Mouse (Mus musculus) heart, embryonic 11.5 days (tissue): Measurements from ENCODE around the gene Pacsin2. TPM values are rescaled to one million over a fixed set of nuclear protein-coding genes. Genes with fewer than 3 reads are reported as not detected.
"Not testable (repeated sequence)": the region's sequence is repeated elsewhere in the genome, so short reads cannot be mapped to it uniquely, and the experiment has no call there.

Experiments
- ATAC-seq: fragments of 200-750 bp; cut with Nextera tagmentation; replicated peaks from 2 replicates; pipeline ENCODE4 v1.8.0; 2017; ENCODE audit warnings: moderate library complexity; ENCODE audit not compliant: insufficient number of reproducible peaks, low FRiP score, low TSS enrichment
- H3K27ac ChIP-seq: fragments of 300-500 bp; sonication (generic); 2 replicates; pipeline ENCODE4 v1.5.1; 2014; ENCODE audit warnings: mild to moderate bottlenecking, low read depth, low read length
- H3K27me3 ChIP-seq: fragments of 300-500 bp; sonication (generic); 2 replicates; pipeline ENCODE4 v1.6.1; 2014; ENCODE audit warnings: mild to moderate bottlenecking, low read length, mixed read lengths; ENCODE audit not compliant: control insufficient read depth, insufficient read depth
- H3K36me3 ChIP-seq: fragments of 300-500 bp; sonication (generic); 2 replicates; pipeline ENCODE4 v1.6.1; 2014; ENCODE audit warnings: mild to moderate bottlenecking, low read length, moderate library complexity, mixed read lengths; ENCODE audit not compliant: control insufficient read depth, insufficient read depth
- H3K4me1 ChIP-seq: fragments of 300-500 bp; sonication (generic); 2 replicates; pipeline ENCODE4 v1.6.1; 2014; ENCODE audit warnings: low read length; ENCODE audit not compliant: control insufficient read depth, insufficient read depth
- H3K4me2 ChIP-seq: fragments of 300-500 bp; sonication (generic); 2 replicates; pipeline ENCODE4 v1.6.1; 2014; ENCODE audit warnings: mild to moderate bottlenecking, moderate library complexity
- H3K4me3 ChIP-seq: fragments of 300-500 bp; sonication (generic); 2 replicates; pipeline ENCODE4 v1.5.1; 2014; ENCODE audit warnings: low read depth, low read length
- H3K9ac ChIP-seq: fragments of 300-500 bp; sonication (generic); 2 replicates; pipeline ENCODE4 v1.6.1; 2014; ENCODE audit warnings: mild to moderate bottlenecking, low read depth, low read length, moderate library complexity
- H3K9me3 ChIP-seq: fragments of 300-500 bp; sonication (generic); replicated peaks from 2 replicates; pipeline ENCODE4 v1.6.1; 2016; ENCODE audit warnings: low read length; ENCODE audit not compliant: control insufficient read depth
- WGBS: fragments of 180-500 bp; shearing (Covaris S2); extraction: QIAGEN DNeasy Blood & Tissue Kit; methylation state at CpG from one replicate; pipeline ENCODE4 v1.1.7; 2014; ENCODE audit not compliant: insufficient replicate concordance; 5-methylcytosine and 5-hydroxymethylcytosine counted together
- polyA plus RNA-seq: library from polyadenylated mRNA; unstranded; fragments of >200 nt; fragmentation: Nextera tagmentation; extraction: Ambion mirVana; gene quantifications from 2 replicates; pipeline ENCODE4 v1.2.1, GENCODE M21; 2014

Gene Pacsin2
- polyA plus RNA-seq, 1 experiment from 2014 or later: 55.0 TPM

- no peaks in the 10 kb centered on the region for H3K9me3 ChIP-seq
- no peak overlapping the region for H3K4me3 ChIP-seq
- H3K9ac ChIP-seq: no peak overlapping the region
- peak; percentile 46; the same call in 1 of the 2 replicates for ATAC-seq
- no peak overlapping the region for H3K4me2 ChIP-seq
- peaks cover 13% of the 10 kb centered on the region for H3K36me3 ChIP-seq
- peaks cover 7% of the 10 kb centered on the region; the same call in 1 of the 2 replicates for H3K4me1 ChIP-seq
- WGBS: 56% methylated on average over 4 of the region's 4 CpGs
- no peaks in the 10 kb centered on the region for H3K27me3 ChIP-seq
- H3K27ac ChIP-seq: no peak overlapping the region
These were observed 89.3 kb downstream of the Pacsin2 start for GRCm38 (mm10) chr15:83375136-83375535.

GRCm38 (mm10) chr15:83374076-83374475 is 90.3 kb downstream of the Pacsin2 start:
- Histone ChIP-seq H3K4me2 (no peak overlapping the region), H3K9ac (no peak overlapping the region), H3K4me3 (no peak overlapping the region), H3K27ac (no peak overlapping the region), H3K36me3 (peaks cover 13% of the 10 kb centered on the region), H3K27me3 (no peaks in the 10 kb centered on the region), H3K4me1 (peaks cover 7% of the 10 kb centered on the region; the same call in 1 of the 2 replicates), H3K9me3 (no peaks in the 10 kb centered on the region)
- ATAC-seq: no peak

GRCm38 (mm10) chr15:83368702-83369101 is 95.7 kb downstream of the Pacsin2 start:
- H3K36me3 ChIP-seq, H3K9ac ChIP-seq, H3K4me2 ChIP-seq, H3K9me3 ChIP-seq, H3K4me3 ChIP-seq, H3K27ac ChIP-seq, H3K27me3 ChIP-seq, ATAC-seq: not testable (repeated sequence)
- H3K4me1 ChIP-seq: peaks cover 13% of the 10 kb centered on the region; the same call in 1 of the 2 replicates
- WGBS: 86% methylated on average over 4 of the region's 4 CpGs

GRCm38 (mm10) chr15:83368261-83368660 is 96.1 kb downstream of the Pacsin2 start:
- WGBS: 90% methylated on average over 2 of the region's 2 CpGs

GRCm38 (mm10) chr15:83366933-83367552 is 97.4 kb downstream of the Pacsin2 start:
- H3K9ac ChIP-seq: no peak overlapping the region
- no peaks in the 10 kb centered on the region for H3K36me3 ChIP-seq
- H3K4me1 ChIP-seq: peaks cover 13% of the 10 kb centered on the region; the same call in 1 of the 2 replicates
- no peaks in the 10 kb centered on the region for H3K27me3 ChIP-seq
- no peaks in the 10 kb centered on the region for H3K9me3 ChIP-seq
- no peak overlapping the region for H3K27ac ChIP-seq
- H3K4me3 ChIP-seq: peak overlapping the region; percentile 29
- peak; percentile 86 for ATAC-seq
- peak overlapping the region; percentile 65 for H3K4me2 ChIP-seq
- WGBS: 10% methylated on average over 58 of the region's 58 CpGs

More at GRCm38 (mm10) chr15:83368261-83368660, 96.1 kb downstream of the Pacsin2 start:
- Histone ChIP-seq H3K9ac (no peak overlapping the region), H3K4me1 (peaks cover 13% of the 10 kb centered on the region; the same call in 1 of the 2 replicates), H3K27me3 (no peaks in the 10 kb centered on the region), H3K36me3 (no peaks in the 10 kb centered on the region), H3K4me3 (no peak overlapping the region), H3K9me3 (no peaks in the 10 kb centered on the region), H3K4me2 (no peak overlapping the region), H3K27ac (no peak overlapping the region)
- no peak for ATAC-seq

GRCm38 (mm10) chr15:83365697-83366096 is 98.7 kb downstream of the Pacsin2 start:
- peaks cover 13% of the 10 kb centered on the region; the same call in 1 of the 2 replicates for H3K4me1 ChIP-seq
- H3K9ac ChIP-seq: no peak overlapping the region
- H3K36me3 ChIP-seq: no peaks in the 10 kb centered on the region
- no peaks in the 10 kb centered on the region for H3K9me3 ChIP-seq
- no peak overlapping the region for H3K27ac ChIP-seq
- H3K4me3 ChIP-seq: no peak overlapping the region
- no peaks in the 10 kb centered on the region for H3K27me3 ChIP-seq
- H3K4me2 ChIP-seq: no peak overlapping the region
- ATAC-seq: no peak

- no peak overlapping the region for H3K27ac ChIP-seq
- no peaks in the 10 kb centered on the region for H3K36me3 ChIP-seq
- H3K4me3 ChIP-seq: no peak overlapping the region
- ATAC-seq: no peak
- H3K9ac ChIP-seq: no peak overlapping the region
- H3K27me3 ChIP-seq: no peaks in the 10 kb centered on the region
- H3K4me2 ChIP-seq: no peak overlapping the region
- no peaks in the 10 kb centered on the region for H3K9me3 ChIP-seq
- peaks cover 13% of the 10 kb centered on the region; the same call in 1 of the 2 replicates for H3K4me1 ChIP-seq
- WGBS: 42% methylated on average over 3 of the region's 3 CpGs
These were observed 100.2 kb downstream of the Pacsin2 start for GRCm38 (mm10) chr15:83364194-83364593.

GRCm38 (mm10) chr15:83362813-83363212 is 101.6 kb downstream of the Pacsin2 start:
- H3K27ac ChIP-seq, H3K4me3 ChIP-seq, H3K4me2 ChIP-seq, H3K27me3 ChIP-seq, H3K36me3 ChIP-seq, H3K9ac ChIP-seq, H3K9me3 ChIP-seq: not testable (repeated sequence)
- ATAC-seq: peak; percentile 65; the same call in 1 of the 2 replicates
- H3K4me1 ChIP-seq: peaks cover 13% of the 10 kb centered on the region; the same call in 1 of the 2 replicates
- WGBS: 75% methylated on average over 1 of the region's 1 CpGs

- not testable (repeated sequence) for H3K9me3 ChIP-seq, H3K36me3 ChIP-seq, H3K9ac ChIP-seq, H3K27me3 ChIP-seq, H3K4me1 ChIP-seq, H3K4me2 ChIP-seq, H3K27ac ChIP-seq, ATAC-seq, H3K4me3 ChIP-seq
- 67% methylated on average over 5 of the region's 5 CpGs for WGBS
These were observed 103.5 kb downstream of the Pacsin2 start for GRCm38 (mm10) chr15:83360899-83361298.
